Mouse (Mus musculus) erythroblast, embryonic 14.5 days (primary cell): ENCODE results near the gene Anxa3. TPM values are rescaled to one million over a fixed set of nuclear protein-coding genes. Genes with fewer than 3 reads are reported as not detected.

Experiments used
- H3K27me3 ChIP-seq: 2 replicates; pipeline ENCODE4 v1.6.1; 2012; ENCODE audit warnings: inconsistent platforms; ENCODE audit not compliant: control insufficient read depth
- H3K36me3 ChIP-seq: 2 replicates; pipeline ENCODE4 v1.6.1; 2012; ENCODE audit warnings: mild to moderate bottlenecking, inconsistent platforms; ENCODE audit not compliant: control insufficient read depth
- H3K4me1 ChIP-seq: 2 replicates; pipeline ENCODE4 v1.6.1; 2012; ENCODE audit warnings: inconsistent platforms; ENCODE audit not compliant: control insufficient read depth
- H3K4me3 ChIP-seq: replicated peaks from 2 replicates; pipeline ENCODE3; 2012; ENCODE audit warnings: moderate library complexity, mild to moderate bottlenecking, inconsistent platforms
- H3K9me3 ChIP-seq: 2 replicates; pipeline ENCODE4 v1.6.1; 2012; ENCODE audit warnings: low read length, inconsistent platforms, mixed read lengths; ENCODE audit not compliant: control insufficient read depth
- GATA1 ChIP-seq: IDR thresholded peaks from 2 replicates; pipeline ENCODE4 v1.6.1; 2012; ENCODE audit warnings: low read length, inconsistent platforms, mixed read lengths
- TAL1 ChIP-seq: IDR thresholded peaks from 3 replicates; pipeline ENCODE4 v1.6.1; 2012; ENCODE audit warnings: low read length, inconsistent platforms, mixed read lengths
- polyA plus RNA-seq: library from polyadenylated mRNA; stranded (reverse); fragments of >175 nt; gene quantifications from 2 replicates; pipeline ENCODE4 v1.2.3, GENCODE M21; 2012

Anxa3 gene
- polyA plus RNA-seq, 1 experiment, result not detected

DNA sequence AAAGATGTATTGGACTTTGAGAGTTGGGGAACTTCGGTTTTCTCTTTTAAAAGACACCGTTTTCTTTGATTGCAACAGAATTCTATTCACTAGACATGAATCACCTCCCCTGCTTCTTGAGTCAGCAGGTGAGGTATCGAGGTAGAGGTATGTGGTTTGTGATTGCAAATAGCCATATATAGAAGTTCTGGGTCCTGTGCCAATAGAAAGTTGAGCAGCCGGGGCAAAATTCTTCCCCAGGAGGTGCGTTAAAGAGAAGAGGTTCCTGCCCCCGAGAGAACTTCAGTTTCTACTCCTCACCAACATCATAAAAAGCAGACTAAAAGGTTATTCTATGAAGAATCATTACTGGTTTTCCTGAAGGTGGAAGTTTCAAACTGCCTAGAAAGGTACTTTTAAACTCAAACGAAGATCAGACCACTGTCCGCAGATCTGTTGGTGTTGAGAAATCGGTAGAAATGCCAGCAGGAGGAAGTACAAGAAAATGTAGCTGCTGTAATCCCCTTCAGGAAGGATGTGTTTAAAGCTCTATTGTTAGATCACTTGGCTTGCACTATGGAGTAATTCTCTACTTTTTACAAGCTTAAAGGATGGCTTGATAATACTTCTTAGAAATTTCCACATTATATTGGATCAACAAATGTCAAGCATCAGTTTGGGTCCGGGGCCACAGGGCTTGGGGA, 955 bp downstream of the Anxa3 start:
- no peak overlapping the region for H3K4me3 ChIP-seq
- H3K27me3 ChIP-seq, result peaks cover 41% of the 10 kb centered on the region
- no peaks in the 10 kb centered on the region for H3K9me3 ChIP-seq
- TF ChIP-seq TAL1, result no peak
- TF ChIP-seq GATA1, result no peak
- H3K4me1 ChIP-seq, result peaks cover 5% of the 10 kb centered on the region
- H3K36me3 ChIP-seq, result no peaks in the 10 kb centered on the region

DNA sequence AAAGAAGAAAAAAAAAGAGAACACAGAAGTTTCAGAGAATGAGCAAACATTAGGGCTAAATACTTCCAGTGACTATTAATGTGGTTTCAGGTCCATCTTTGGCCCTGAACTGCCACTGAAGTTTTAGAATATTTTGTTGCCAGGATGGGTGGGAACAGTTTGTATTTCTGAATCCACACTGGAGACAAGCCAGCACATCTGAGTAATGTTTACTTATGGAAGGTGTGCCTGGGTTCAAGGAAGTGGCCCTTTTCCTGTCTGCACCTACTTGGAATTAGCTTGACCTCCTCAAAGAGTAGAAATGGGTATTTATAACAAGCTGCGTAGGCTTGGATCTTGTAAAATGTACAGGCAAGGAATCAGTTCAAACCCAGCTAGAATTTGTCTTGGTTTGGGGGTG, 2.6 kb downstream of the Anxa3 start:
- Histone ChIP-seq H3K9me3 (no peaks in the 10 kb centered on the region), H3K4me1 (peaks cover 5% of the 10 kb centered on the region), H3K4me3 (no peak overlapping the region), H3K36me3 (no peaks in the 10 kb centered on the region), H3K27me3 (peaks cover 41% of the 10 kb centered on the region)
- TF ChIP-seq TAL1 (no peak), GATA1 (no peak)

- TF ChIP-seq TAL1 (no peak), GATA1 (no peak)
- Histone ChIP-seq H3K4me1 (peaks cover 5% of the 10 kb centered on the region), H3K36me3 (no peaks in the 10 kb centered on the region), H3K9me3 (no peaks in the 10 kb centered on the region), H3K4me3 (no peak overlapping the region), H3K27me3 (peaks cover 33% of the 10 kb centered on the region)
Measured at GRCm38 (mm10) chr5:96797465-96797864, 4.3 kb downstream of the Anxa3 start.

DNA sequence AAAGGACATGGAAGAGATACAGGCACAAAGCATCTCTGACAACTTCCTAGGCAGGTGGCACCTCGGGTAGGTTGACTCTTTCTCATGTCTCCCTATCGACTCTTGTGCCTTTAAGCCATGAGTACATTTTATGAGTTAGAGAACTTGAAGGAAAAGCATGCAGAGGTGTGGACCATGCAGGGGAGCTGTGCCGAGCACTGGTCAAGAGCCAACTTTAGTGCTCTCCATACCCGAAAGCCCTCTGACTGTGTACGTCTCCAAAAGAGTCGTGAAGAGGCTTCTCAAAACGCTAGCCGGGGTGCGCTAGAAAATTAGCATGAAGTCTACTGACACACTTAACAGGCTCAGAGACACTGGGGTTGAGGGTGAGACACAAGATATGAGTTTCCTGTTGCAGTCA, 6.0 kb downstream of the Anxa3 start:
- Histone ChIP-seq H3K36me3 (no peaks in the 10 kb centered on the region), H3K9me3 (no peaks in the 10 kb centered on the region), H3K4me3 (no peak overlapping the region), H3K27me3 (peaks cover 16% of the 10 kb centered on the region), H3K4me1 (no peaks in the 10 kb centered on the region)
- no peak for TF ChIP-seq TAL1

- no peaks in the 10 kb centered on the region for H3K4me1 ChIP-seq
- H3K9me3 ChIP-seq, result no peaks in the 10 kb centered on the region
- H3K4me3 ChIP-seq, result no peak overlapping the region
- no peaks in the 10 kb centered on the region for H3K36me3 ChIP-seq
- no peak for TF ChIP-seq TAL1
- no peak for TF ChIP-seq GATA1
- peaks cover 8% of the 10 kb centered on the region for H3K27me3 ChIP-seq
Measured at GRCm38 (mm10) chr5:96799969-96800368, 6.8 kb downstream of the Anxa3 start.

DNA sequence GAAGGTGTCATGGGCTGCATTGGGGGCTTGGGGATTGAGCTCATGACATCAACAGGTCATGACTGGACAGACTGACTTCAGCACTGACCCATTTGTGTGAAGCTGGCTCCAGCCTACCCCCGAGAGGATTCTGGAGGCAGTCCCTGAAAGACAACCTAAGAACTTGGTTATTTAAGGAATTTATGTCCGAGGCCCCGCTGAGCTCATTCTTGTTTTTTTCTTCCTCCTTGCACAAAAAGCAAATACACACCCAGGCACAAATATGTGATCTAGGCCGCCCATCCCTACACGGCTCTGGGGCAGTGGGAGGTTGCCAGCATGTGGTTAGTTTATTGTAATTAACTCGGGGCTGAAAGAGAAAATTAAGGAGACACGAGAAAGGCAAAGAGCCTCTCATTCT, 9.0 kb downstream of the Anxa3 start:
- H3K4me1 ChIP-seq, result no peaks in the 10 kb centered on the region
- no peak overlapping the region for H3K4me3 ChIP-seq
- TF ChIP-seq TAL1, result no peak
- TF ChIP-seq GATA1, result no peak
- no peaks in the 10 kb centered on the region for H3K36me3 ChIP-seq
- no peaks in the 10 kb centered on the region for H3K9me3 ChIP-seq
- H3K27me3 ChIP-seq, result no peaks in the 10 kb centered on the region

DNA sequence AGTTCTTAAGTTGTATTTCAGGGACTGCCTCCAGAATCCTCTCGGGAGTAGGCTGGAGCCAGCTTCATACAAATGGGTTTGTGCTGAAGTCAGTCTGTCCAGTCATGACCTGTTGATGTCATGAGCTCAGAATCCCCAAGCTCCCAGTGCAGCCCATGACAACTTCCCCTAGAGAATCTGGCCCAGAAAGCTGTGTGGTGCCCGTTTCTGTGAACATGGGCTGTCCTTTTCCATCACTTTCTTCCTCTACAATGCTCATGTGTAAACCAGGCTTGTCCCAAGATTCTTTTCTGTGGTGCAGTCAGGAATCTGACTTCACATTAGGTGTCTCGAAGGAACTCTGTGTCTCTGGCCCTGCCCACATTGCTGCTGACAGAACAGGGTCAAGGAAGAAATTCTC, 10.0 kb downstream of the Anxa3 start:
- no peak overlapping the region for H3K4me3 ChIP-seq
- TF ChIP-seq GATA1, result no peak
- TF ChIP-seq TAL1, result no peak
- no peaks in the 10 kb centered on the region for H3K36me3 ChIP-seq
- H3K9me3 ChIP-seq, result no peaks in the 10 kb centered on the region
- H3K27me3 ChIP-seq, result no peaks in the 10 kb centered on the region
- H3K4me1 ChIP-seq, result no peaks in the 10 kb centered on the region

GRCm38 (mm10) chr5:96804304-96804703, 11.2 kb downstream of the Anxa3 start:
- Histone ChIP-seq H3K4me3 (no peak overlapping the region), H3K27me3 (no peaks in the 10 kb centered on the region), H3K4me1 (no peaks in the 10 kb centered on the region), H3K36me3 (no peaks in the 10 kb centered on the region), H3K9me3 (no peaks in the 10 kb centered on the region)
- TF ChIP-seq GATA1 (no peak), TAL1 (no peak)

DNA sequence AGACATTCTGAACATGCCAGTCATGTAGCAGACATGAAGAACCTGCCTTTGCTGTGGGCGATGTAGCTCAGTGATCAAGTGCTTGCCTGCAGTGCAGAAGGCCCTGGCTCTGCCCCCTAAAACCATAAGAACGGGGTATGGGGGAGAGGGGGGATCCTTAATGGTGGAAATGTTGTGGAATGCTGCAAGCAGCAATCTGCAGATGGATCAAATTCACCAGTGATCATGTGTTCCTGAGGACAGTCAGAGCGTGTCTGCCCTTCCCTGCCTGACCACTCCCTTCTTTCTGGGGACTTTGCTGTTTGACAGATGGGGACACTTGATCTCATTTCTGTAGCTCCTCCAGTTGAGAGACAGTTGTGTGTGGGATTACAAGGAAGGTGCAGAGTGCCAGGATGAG, 11.7 kb downstream of the Anxa3 start:
- TF ChIP-seq TAL1 (no peak), GATA1 (no peak)
- no peaks in the 10 kb centered on the region for H3K9me3 ChIP-seq
- H3K4me1 ChIP-seq, result no peaks in the 10 kb centered on the region
- H3K27me3 ChIP-seq, result no peaks in the 10 kb centered on the region
- no peak overlapping the region for H3K4me3 ChIP-seq
- no peaks in the 10 kb centered on the region for H3K36me3 ChIP-seq

GRCm38 (mm10) chr5:96810620-96811019, 17.5 kb downstream of the Anxa3 start:
- TF ChIP-seq GATA1 (no peak), TAL1 (no peak)
- H3K4me3 ChIP-seq, result no peak overlapping the region

More at GRCm38 (mm10) chr5:96810620-96811019, 17.5 kb downstream of the Anxa3 start:
- Histone ChIP-seq H3K4me1 (no peaks in the 10 kb centered on the region), H3K27me3 (no peaks in the 10 kb centered on the region), H3K36me3 (no peaks in the 10 kb centered on the region), H3K9me3 (no peaks in the 10 kb centered on the region)
